Mouse (Mus musculus) adrenal gland, postnatal 25 days (tissue): ENCODE data around the gene Syt9. TPM values are rescaled to one million over a fixed set of nuclear protein-coding genes. Genes with fewer than 3 reads are reported as not detected.
A peak's percentile ranks its signal among the peaks of the same experiment; 100 is the strongest.

Experiments
- DNase-seq: peaks from one replicate; pipeline ENCODE4 v3.0.0; 2021; ENCODE audit warnings: mixed read lengths
- long read RNA-seq: library from polyadenylated mRNA; stranded (forward); transcript quantifications from one replicate; pipeline ENCODE4 v2.0.0, GENCODE M21; 2021
- total RNA-seq: library from RNA; stranded (reverse); gene quantifications from 2 replicates; pipeline ENCODE4 v1.2.3, GENCODE M21; 2021

The Syt9 gene
- 2.2 and 3.6 TPM in 2 replicates for total RNA-seq
- long read RNA-seq, partial matches to known transcripts: 0 of 2 reads
- long read RNA-seq, other reads (novel, unspliced or antisense): 1 of 2 reads

DNA sequence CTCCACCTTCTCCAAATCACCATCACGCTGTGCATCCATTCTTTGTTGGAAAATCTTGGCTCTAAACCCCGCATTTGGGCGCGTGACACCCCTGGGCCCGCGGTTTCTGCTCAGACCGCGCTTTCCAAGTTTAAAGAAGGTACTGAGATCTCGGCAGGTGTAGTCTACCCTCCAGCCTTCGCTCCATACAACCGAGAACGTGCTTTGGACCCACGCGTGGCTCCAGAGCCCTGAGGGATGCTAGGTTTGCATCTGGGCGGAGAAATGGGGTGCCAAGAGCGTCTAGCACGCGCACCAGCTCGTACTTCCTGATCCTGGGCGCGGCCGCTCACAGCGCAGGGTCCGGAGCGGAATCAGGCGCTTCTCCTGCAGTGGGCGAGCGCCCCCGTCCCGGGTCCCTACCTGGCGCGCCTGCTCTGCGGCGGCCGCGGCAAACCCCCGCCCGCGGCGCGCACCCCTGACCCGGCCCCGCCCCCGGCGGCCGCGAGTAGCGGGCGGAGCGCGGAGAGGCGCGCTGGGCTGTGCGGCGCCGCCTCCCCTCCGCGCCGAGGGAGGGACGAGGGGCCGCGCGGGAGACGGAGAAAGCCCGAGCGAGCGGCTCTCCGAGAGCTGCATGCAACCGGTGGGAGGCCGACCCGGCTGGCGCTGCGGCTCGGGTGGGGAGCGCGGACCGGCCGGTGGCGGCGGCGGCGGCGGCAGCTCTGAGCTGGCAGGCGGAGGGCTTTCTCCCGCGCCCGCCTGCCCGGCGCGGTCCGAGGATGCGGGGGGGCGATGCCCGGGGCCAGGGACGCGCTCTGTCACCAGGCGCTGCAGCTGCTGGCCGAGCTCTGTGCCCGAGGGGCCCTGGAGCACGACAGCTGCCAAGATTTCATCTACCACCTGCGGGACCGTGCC is at the start of gene Syt9:
Gene Syt9 (plus strand): TSS at position 497 of the 894 bp plus-strand sequence.
- DNase-seq: peak; percentile 64

GRCm38 (mm10) chr7:107339013-107339412 is 31.5 kb upstream of the Syt9 start:
- DNase-seq: no peak

DNA sequence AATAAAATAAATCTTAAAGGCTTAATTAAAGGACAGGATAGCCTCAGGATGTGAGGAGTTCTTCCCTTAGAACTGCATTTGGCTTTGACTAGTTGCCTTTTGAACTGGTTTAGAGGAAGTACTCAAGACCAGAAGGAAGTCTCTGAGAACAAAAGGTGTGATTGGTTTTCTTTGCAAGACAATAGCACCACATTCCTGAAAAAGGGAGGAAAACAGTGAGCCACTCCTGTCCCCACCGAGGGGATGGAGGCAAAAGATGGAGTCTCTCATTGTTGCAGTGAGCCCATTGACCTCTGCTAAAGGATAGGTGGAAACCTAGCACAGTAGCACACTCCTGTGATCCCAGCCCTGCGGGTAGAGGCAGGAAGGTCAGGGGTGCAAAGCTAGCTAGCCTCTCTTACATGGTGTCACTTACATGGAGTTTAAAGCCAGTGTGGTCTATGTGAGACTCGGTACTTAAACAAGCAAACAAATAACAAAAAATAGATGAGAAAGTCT is 30.9 kb upstream of the Syt9 start:
- no peak for DNase-seq

DNA sequence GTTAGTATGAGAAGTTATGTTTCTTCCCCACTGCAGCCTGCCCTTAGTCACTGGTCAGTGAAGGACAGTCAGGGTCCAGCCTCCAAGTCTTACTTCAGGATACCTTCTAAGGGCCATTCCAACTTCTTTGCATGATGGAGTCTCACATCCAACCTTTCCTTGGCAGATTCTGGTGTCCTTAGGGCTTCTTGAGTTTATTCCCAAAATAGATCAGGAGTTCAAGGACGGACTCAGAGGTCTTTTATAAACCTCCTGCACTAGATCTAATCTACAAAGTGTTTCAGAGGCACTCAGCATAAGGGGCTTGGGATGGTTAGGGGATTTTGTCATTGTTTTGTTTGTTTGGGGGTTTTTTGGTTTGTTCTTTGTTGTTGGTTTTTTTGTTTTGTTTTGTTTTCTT is 30.3 kb upstream of the Syt9 start:
- DNase-seq: no peak

DNA sequence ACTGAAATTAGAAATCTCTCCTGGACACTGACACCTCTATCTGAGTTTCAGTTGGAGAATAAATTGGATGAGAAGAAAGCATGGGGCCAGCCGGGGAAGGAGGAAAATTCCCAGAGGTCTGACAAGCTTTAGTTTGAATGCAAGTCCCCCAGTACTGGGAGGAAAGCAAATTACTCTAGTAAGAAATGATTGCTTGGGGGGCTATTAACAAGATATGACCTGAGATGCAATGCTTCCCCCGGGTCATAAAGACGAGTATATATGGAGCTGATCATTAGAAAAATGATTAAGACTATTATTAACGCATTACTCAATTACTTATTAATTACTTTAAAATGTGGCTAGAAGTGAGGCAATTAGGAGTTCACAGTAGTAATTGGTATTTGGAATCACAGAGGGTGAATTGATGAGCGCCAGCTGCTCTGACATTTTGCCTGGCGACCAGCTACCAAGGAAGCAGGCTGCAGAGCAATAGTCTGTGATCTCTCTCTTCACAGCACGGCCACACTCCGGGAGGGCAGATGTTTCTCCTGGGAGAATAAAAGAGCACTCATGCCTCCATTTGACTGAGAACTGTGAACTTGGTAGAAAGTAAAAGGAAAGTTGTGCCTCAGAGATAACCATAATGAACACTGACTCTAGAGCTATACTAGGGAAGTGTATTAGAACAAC is 28.9 kb upstream of the Syt9 start:
- no peak for DNase-seq

GRCm38 (mm10) chr7:107349201-107349600 is 21.3 kb upstream of the Syt9 start:
- DNase-seq: no peak

- DNase-seq: no peak
These were observed 8.4 kb upstream of the Syt9 start for GRCm38 (mm10) chr7:107362153-107362552.

DNA sequence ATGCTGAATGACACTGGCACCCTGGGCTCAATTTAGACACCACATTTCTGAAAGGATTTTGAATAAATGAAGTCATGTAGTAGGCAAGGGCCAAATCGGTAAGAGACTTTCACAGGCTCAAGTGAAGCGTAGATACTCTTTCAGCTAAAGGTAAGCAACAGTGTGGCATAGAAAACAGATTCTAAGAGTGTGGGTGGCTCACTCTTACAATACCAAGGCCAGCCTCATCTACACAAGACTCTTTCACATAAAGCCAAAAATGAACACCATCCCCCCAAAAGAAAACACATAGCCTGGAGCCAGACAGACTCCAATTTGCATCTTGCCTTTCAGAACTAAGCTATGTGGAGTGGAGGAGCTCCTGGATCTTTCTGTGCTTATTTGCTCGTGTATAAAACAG is 7.9 kb upstream of the Syt9 start:
- DNase-seq: no peak

DNA sequence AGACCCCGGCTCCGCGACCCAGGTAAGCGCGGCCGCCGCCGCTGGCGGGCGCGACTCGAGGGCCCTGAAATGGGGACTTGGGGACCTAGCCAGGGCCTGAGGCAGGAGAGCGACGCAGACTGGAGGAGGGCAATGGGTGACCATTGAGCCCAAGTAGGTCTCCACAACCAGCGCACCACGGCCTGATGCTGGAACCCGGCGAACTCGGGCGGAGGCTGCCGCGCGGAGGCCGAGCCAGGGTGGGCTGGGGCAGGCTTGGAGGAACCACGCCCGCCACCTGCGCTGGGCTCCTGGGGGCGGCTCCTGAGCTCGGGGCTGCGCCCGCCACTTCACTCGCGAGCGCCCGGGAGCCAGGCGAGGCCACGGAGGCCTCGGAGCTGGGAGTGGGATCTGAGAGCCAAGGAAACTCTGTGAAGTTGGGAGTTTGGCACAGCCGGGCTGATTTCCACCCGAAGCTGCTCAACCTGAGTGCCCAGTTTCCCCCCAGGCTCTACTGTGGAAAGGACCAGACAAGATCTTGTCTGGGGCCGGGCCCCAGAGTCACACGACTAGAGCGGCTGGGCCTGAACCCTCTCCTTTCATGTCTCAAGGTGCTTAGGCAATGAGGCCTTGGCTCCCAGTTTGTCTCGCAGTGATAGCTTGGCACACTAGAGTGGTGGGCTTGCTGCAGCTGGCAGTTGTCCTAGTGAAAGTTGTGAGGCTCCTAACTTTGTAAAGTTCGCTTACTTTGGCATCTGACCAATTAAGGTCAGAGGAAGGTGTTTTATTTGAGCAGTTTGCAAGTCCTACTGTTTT is 795 bp downstream of the Syt9 start:
- DNase-seq: peak; percentile 13

- DNase-seq: no peak
These were observed 10.0 kb downstream of the Syt9 start for GRCm38 (mm10) chr7:107380562-107380961.

GRCm38 (mm10) chr7:107389604-107390003 is 19.1 kb downstream of the Syt9 start:
- DNase-seq: no peak

GRCm38 (mm10) chr7:107392749-107393148 is 22.2 kb downstream of the Syt9 start:
- DNase-seq: peak; percentile 32

DNA sequence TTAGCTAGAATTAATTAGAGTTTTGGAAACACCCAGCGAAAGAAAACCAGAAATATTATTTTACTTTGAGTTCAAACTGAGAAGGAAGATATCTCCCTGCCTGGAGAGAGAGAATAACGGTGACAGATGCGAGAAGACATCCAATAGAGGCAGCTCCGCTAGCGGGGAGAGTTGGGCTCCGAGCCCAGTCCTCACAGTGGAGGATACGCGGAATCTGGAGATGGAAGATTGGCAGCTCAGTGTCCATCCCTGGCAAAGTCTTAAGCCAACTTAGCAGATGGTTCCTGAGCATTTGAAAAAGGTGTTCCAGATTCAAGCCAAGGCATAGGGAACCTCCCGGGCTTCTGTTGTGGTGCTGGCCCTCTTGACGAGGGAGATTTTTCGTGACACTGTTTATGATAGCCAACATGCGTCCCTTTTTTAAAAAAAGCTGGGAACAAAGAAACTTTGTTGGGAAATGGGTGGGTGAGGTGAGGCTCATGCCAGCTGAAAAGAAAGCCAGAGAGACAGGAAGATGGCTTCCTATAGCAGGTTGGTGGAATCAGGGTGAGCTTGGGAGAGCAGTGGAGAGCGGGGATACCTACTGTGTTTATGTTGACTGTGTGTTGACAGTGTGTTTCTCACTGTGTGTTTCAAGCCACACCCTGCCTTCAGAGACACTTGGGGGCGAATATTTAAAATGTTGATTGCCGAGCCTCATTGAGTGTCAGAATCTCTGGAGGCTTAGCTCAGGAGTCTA is 29.7 kb downstream of the Syt9 start:
- peak; percentile 5 for DNase-seq

GRCm38 (mm10) chr7:107403261-107403660 is 32.7 kb downstream of the Syt9 start:
- no peak for DNase-seq

GRCm38 (mm10) chr7:107414928-107415327 is 44.4 kb downstream of the Syt9 start:
- no peak for DNase-seq

DNA sequence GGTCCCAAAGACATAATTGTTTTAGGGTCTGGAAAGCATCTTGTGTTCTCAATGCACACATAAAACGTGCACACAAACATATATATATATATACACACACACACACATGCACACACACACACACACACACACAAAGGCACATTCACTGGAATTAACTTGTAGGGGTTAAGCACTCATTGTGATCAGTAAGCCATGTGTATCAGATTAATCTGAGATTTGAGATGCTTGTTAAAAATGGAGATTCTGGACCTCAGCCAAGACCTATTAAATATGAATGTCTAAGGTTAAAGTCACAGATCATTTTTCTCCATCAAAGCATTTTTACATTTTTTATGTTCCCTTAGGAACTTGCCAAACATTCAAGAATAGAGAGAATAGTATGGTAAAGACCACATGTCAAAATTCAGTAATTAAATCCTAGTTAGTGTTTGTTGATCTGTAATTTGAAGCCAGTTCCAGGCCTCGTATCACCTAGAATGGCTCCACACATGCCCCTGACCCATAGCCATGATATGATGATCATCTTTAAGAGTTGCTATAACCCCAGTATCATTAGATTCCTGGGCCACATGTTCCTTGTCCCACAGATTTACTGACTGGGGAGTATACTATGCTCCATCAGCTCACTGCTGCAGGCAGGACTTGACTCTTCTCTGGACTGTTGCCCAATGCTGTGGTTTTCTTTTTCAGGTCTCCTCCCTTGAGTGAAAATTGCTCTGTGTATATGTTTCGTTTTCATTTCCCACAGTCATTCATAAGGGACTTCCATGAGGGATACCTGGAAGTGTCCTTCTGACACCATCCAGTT is 46.7 kb downstream of the Syt9 start:
- DNase-seq: no peak

DNA sequence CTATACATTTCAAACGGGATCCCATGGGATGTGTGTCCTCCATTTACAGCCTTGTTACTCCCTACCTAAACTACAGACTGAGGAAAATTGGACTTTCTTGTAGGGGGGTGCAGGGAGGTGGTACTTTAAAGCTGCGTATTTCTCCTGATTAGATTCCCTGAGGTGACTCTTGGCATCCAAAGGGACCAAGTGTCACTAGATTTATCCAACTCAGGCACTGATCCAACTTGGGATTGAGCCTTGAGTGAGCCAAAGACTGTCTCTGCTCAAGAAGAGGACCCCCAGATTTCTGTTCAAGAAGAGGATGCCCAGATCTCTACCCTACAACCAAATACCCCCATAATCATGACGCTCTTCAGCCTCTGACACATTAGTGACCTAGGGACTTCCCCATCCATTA is 66.9 kb downstream of the Syt9 start:
- DNase-seq: no peak

DNA sequence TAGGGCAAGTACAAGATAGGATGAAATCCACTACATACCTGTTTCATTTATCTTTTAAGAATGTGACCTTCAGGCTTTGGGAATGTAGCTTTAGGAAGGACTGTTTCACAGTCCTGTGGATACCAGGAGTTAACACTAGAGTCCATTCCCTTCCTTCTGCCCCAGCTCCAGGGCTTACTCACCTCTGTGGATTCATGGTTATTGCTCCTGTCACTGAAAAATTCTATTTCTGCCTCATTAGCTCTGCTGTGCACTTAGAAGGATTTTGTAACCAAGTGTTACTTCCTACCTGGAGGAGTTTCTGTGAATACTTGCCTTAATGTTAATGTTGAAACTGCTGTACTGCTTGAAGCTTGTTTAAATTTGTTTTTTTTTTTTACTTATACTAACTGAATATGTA is 74.1 kb downstream of the Syt9 start:
- DNase-seq: no peak

DNA sequence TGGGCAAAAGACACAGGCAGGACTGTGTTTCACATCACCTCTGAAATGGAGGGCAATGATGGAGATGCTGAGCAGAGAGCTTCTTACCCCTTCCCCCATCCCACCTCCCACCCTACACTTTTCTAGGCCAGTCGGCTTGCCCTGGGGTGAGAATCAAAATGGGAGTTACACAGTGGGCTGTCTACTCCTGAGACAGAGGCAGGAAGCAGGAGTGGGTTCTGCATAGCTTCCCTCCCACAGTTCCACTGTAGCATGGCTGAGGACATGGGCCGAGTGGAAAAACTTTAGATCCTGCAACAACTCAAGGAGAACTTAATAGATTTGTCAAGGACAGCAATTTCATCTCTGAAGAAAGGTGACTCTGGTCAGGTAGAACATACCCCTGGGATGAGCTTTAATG is 84.1 kb downstream of the Syt9 start:
- no peak for DNase-seq

GRCm38 (mm10) chr7:107455118-107455521 is 84.6 kb downstream of the Syt9 start:
- DNase-seq: no peak

DNA sequence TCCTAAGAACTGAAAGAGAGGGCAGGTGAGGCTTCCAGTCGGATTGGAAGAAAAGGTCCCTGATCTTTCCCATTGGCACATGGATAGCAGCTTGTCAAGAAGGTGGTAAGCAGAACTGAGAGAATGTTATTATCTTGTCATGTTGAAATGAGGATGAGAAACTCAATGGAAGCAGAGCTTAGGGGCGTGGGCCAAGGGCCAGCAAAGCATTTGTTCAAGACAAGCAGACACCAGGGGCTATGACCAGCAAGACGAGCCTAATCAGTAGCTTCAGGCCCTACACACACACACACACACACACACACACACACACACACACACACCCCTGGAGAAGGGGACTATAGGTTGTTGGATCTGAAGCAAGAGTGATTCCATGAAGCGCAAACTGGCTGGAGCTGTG is 90.6 kb downstream of the Syt9 start:
- no peak for DNase-seq
